Mouse (Mus musculus) adrenal gland, postnatal 4 days (tissue): ENCODE data around the gene Dysf. TPM values are rescaled to one million over a fixed set of nuclear protein-coding genes. Genes with fewer than 3 reads are reported as not detected.

Experiments
- DNase-seq, 2 experiments: peaks; one replicate each; pipeline ENCODE4 v3.0.0; 2021 to 2022; ENCODE audit warnings: low spot score in 2 of 2, mixed read lengths in 2 of 2
- total RNA-seq, 2 experiments: library from RNA; stranded (reverse); gene quantifications; 2 replicates each; pipeline ENCODE4 v1.2.3; 2021

Dysf gene
- total RNA-seq, 2 experiments from 2014 or later, result 66.5 to 66.9 TPM

DNA sequence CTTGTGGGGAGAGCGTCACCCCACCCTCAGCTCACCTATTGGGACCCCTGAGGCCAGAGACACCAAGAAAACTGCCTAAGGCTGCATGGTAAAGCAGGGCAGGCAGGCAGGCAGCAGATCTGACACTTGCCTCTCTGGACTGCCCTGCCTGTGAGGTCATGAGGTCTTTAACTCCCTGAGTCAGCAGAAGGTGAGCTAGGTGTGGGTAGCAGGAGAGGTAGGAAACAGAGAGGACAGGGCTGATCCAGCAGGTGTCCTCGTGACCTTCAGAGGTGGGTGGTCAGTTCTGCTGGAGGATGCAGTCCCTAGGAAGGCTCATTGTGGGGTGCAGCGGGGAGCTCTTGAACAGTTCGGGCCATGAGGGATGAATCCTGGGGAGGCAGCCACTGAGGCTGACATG, 219.8 kb downstream of the Dysf start:
- no peak for DNase-seq

DNA sequence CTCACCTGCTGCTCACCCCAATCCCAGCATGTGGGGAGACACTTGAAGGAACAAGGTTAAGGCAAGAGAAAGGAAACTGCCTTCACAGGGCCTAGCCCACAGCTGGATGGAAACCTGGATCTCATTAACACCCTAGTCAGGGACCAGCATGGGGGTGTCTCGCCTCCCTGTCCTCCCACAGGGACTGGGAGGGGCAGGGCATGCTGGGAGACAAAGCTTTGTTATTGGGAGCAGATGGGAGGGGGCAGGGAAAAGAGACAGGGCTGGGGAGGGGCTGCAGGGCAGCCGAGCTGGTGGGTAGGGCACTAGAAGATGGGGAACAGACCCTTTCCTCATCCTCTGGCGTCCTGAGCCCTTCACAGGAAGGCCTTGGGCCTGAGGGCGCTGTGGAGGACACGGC, 220.4 kb downstream of the Dysf start:
- DNase-seq, result no peak

DNA sequence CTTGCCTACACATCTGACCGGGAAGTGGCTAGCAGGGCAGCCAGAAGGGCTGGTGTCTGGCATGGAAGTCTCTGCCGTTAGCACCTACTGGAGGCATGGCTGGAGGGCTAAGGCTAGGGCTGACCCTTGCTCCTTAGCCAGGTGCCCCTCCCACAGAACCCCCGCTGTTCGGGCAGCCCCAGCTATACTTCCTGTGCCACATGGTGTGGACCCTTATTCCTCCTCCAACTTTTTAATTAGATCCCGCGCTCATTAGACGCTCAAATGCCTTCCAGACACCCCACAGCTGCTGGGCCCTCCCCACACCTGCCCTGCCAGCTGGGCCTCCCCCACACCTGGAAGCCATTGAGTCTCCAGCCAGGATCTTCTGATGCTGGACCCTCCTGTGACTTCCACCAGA, 221.3 kb downstream of the Dysf start:
- no peak for DNase-seq

DNA sequence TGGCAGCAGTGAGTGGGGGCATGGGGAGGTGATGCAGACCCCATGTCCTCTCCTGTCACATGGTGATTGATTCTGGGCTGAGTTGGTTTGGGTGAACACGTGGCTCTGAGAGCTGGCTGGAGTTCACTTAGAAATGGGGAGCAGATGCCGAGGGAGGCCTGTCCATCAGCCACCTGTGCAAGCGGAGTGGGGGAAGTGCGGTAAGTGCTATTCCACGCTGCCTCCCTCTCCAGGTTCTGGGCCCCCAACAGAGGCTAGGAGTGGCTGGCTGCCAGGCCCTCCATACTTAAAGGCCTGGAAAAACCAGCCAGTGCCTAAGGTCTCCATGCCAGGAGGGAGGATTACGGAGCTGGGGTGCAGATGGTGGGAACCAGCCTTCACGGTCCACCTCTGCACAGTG, 222.7 kb downstream of the Dysf start:
- DNase-seq, result no peak

DNA sequence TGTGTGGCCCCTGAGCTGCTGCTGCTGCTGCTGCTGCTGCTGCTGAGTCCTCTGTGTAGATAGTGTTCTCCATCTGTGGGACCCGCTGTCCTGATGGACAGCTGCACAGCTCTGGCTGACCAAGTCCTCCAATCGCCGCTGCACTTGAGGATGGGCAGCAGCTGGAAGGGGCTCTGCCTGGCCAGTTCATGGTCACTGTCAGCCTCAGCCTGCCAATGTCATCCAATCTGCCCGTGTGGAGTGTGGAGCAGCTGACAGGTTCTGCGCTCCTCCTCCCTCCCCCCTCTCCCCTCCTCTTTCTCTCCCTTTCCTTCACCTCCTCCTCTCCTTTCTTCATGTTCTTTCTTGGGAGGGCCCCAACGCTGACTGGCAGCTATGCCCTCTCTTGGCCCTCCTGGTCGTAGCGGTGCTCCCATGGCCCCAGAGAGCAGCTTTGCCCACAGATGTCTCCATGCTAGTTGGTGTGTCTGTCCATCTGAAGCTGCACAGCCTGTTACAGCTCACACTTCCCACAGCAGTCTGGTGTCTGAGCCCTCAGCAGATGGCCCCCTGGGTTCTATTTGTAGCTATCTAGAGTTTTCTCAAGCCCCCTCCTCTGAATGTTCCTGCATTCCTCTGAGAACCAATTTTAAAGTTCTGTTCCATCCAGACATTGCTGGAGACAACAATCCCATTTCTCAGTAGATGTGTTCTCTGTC, 223.8 kb downstream of the Dysf start:
- no peak for DNase-seq

DNA sequence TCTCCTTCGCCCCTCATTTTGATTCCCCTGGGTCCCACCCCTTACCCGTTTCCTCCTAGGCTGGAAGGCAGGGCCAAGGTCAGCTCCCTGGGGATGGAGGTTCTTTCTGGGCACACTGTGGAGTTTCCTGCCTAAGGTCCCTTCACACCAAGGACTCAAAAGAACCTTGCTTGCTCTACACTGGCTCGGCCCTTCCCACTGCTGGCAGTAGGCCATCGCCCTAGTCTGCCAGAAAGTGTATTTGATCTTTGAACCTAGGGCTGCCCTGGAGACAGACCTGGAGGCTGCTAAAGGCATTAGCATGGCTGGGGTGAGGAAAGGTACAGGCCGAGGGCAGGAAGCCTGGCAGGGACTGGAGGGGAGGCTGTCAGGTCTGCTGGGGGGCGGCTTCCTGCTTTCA, 225.4 kb downstream of the Dysf start:
- peak in 1 of 2 experiments; percentile 39 for DNase-seq

DNA sequence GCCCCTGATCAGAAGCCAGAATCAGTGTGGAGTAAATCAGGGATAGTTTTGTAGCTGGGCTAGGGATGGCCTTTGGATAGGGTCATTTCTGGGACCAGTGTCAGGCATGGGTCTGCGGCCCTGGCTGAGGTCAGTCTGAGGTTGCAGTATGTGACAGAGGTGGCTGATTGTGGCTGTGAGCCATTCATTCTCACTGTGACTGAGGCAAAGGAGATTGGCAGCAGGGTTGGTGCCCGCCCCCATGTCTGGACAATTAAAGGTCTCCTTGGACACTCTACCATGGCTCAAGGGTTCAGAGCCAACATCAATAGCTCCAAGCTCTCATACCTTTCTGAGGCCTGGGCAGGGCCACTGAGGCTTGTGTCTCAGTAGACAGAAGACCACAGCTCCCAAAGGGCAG, 227.0 kb downstream of the Dysf start:
- no peak for DNase-seq

DNA sequence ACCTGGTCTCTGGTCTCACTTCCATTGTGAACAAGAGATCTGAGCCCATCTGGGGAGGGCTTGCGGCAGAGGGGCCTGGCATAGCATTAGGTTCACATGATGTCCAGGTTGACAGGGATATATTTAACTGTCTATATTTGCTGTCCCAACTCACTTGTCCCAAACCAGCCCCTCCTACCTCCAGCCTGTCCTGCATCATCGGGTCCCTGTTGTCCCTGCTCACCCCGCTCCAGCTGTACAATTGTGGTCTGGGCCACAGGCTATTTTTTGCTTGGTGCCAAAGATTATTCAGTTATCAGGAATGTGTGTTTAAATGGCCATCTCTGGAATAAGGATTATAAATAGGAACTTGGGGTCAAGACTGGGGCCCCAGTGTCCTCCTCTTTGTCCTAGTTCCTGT, 235.0 kb downstream of the Dysf start:
- DNase-seq, result no peak

DNA sequence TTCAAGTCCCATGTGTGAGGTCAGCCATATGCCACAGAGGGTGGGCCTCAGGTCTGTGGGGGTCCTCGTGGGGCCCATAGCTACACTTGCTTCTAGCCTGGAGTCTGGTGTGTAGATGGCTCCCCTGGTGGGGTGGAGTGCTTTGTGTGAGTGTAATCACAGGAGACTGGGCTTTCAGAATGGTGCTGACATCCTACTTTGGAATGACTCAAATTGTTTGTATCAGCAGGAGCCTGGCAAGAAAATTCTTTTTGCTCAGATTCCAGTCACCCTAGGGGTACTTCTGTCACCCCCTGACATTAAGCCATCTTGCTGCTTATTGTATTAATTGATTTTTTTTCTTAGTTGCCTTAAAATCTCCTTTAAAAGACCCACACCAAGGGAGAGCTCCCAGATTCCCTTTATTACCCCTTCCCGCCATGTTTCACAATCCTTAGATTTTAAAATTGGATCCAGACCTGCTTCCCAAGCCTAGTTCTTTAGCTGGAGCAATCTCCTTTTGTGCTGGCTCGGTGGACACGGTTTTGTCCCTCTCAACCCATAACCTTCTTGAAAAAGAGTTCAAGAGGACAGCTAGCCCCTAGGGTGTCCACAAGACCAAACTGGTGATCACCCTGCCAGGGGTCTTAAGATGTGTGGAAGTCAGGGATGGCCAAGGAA, 237.8 kb downstream of the Dysf start:
- DNase-seq, result no peak

DNA sequence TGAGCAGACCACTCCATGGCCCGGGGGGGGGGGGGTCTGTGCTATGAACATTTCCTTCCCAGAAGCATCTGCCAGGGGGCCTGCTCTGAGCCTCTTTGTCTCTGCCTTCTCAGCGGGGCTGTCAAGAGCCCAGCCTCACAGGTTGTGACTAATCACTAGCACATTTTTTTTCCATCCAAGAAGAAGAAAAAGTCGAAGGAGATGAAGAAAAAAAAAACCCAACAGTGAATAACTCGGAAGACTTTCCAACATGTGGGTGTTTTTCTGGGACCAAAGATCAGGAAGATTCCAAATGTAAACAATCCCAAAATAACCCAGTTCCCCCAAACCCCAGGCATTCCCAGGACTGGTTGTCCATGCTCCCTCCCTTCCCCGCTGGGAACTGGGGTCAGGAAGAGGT, 238.6 kb downstream of the Dysf start:
- DNase-seq, result no peak

Other genes starting within 250 kb of the Dysf start
- gene Ankrd53, start 245.9 kb upstream of the Dysf start, total RNA-seq, result under 1 TPM; 0.28 to 0.39 TPM
- gene Tex261, start 232.8 kb upstream of the Dysf start, total RNA-seq, result 10 to 100 TPM; 93.7 to 93.9 TPM
- 10 to 100 TPM; 65.5 to 70.1 TPM for gene Nagk, start 213.6 kb upstream of the Dysf start, total RNA-seq
- gene Paip2b, start 176.8 kb upstream of the Dysf start, total RNA-seq, result 10 to 100 TPM; 32.5 to 36.2 TPM
- gene Zfp638, start 141.5 kb upstream of the Dysf start, total RNA-seq, result 100 to 1,000 TPM in 1 of 2 experiments, 10 to 100 TPM in 1; 99.9 to 101 TPM